Mouse (Mus musculus) erythroblast, embryonic 14.5 days (primary cell): ENCODE results near the gene Ndufb4. TPM values are rescaled to one million over a fixed set of nuclear protein-coding genes. Genes with fewer than 3 reads are reported as not detected.

Experiments used
- H3K27me3 ChIP-seq: 2 replicates; pipeline ENCODE4 v1.6.1; 2012; ENCODE audit warnings: inconsistent platforms; ENCODE audit not compliant: control insufficient read depth
- H3K36me3 ChIP-seq: 2 replicates; pipeline ENCODE4 v1.6.1; 2012; ENCODE audit warnings: mild to moderate bottlenecking, inconsistent platforms; ENCODE audit not compliant: control insufficient read depth
- H3K4me1 ChIP-seq: 2 replicates; pipeline ENCODE4 v1.6.1; 2012; ENCODE audit warnings: inconsistent platforms; ENCODE audit not compliant: control insufficient read depth
- H3K4me3 ChIP-seq: replicated peaks from 2 replicates; pipeline ENCODE3; 2012; ENCODE audit warnings: moderate library complexity, mild to moderate bottlenecking, inconsistent platforms
- H3K9me3 ChIP-seq: 2 replicates; pipeline ENCODE4 v1.6.1; 2012; ENCODE audit warnings: low read length, inconsistent platforms, mixed read lengths; ENCODE audit not compliant: control insufficient read depth
- GATA1 ChIP-seq: IDR thresholded peaks from 2 replicates; pipeline ENCODE4 v1.6.1; 2012; ENCODE audit warnings: low read length, inconsistent platforms, mixed read lengths
- TAL1 ChIP-seq: IDR thresholded peaks from 3 replicates; pipeline ENCODE4 v1.6.1; 2012; ENCODE audit warnings: low read length, inconsistent platforms, mixed read lengths
- polyA plus RNA-seq: library from polyadenylated mRNA; stranded (reverse); fragments of >175 nt; gene quantifications from 2 replicates; pipeline ENCODE4 v1.2.3, GENCODE M21; 2012

The Ndufb4 gene
- polyA plus RNA-seq, 1 experiment = 9.5 TPM

- no peak overlapping the region for H3K4me3 ChIP-seq
- H3K27me3 ChIP-seq = no peaks in the 10 kb centered on the region
- no peaks in the 10 kb centered on the region for H3K36me3 ChIP-seq
- TF ChIP-seq TAL1 (no peak), GATA1 (no peak)
- H3K9me3 ChIP-seq = no peaks in the 10 kb centered on the region
- no peaks in the 10 kb centered on the region for H3K4me1 ChIP-seq
Measured at GRCm38 (mm10) chr16:37604243-37604642, 50.0 kb downstream of the Ndufb4 start.

DNA sequence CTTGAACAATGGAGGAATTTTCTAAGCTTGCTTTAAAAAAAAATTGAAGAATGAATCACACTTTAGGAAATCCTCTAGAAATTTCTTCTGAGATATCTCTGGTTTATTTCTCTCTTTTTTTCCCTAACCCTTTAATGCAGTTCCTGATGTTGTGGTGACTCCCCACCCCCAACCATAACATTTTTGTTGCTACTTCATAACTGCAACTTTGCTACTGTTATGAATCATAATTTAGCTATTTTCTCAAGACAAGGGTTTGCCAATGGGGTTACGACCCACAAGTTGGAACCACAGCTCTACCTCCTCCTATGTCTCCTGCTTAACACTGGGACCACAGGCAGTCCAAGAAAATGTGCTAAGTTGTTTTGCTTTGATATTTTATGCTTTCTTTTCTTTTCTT lies 50.8 kb downstream of the Ndufb4 start:
- no peaks in the 10 kb centered on the region for H3K4me1 ChIP-seq
- H3K9me3 ChIP-seq = no peaks in the 10 kb centered on the region
- no peak overlapping the region for H3K4me3 ChIP-seq
- H3K36me3 ChIP-seq = no peaks in the 10 kb centered on the region
- TF ChIP-seq TAL1 (no peak), GATA1 (no peak)
- no peaks in the 10 kb centered on the region for H3K27me3 ChIP-seq

DNA sequence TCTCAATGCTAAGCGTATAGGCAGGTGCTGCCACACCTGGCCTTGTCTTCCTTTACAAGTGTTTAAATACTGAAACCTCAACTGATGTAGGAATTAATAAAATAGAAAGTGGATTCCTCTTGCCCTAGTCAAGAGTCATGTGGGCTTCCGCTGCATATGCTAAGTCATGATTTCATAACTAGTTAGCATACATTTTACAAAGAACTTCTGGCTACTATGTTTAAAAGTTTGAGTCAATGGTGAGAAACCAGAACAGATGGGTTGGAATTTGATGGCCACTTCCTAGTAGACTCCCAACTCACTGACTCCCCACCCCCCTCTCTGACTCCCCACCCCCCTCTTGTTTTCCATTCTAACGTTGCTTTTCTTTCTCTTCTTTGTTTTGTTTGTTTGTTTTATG lies 54.9 kb downstream of the Ndufb4 start:
- TF ChIP-seq GATA1 (no peak), TAL1 (no peak)
- H3K4me3 ChIP-seq = no peak overlapping the region
- H3K36me3 ChIP-seq = no peaks in the 10 kb centered on the region; the same call in 1 of the 2 replicates
- no peaks in the 10 kb centered on the region for H3K4me1 ChIP-seq
- no peaks in the 10 kb centered on the region for H3K27me3 ChIP-seq
- no peaks in the 10 kb centered on the region for H3K9me3 ChIP-seq

GRCm38 (mm10) chr16:37598463-37598862 lies 55.8 kb downstream of the Ndufb4 start:
- TF ChIP-seq GATA1 = no peak
- no peak for TF ChIP-seq TAL1
- Histone ChIP-seq H3K4me3 (no peak overlapping the region), H3K36me3 (no peaks in the 10 kb centered on the region; the same call in 1 of the 2 replicates), H3K4me1 (no peaks in the 10 kb centered on the region), H3K27me3 (no peaks in the 10 kb centered on the region), H3K9me3 (no peaks in the 10 kb centered on the region)

- Histone ChIP-seq H3K36me3 (no peaks in the 10 kb centered on the region; the same call in 1 of the 2 replicates), H3K9me3 (no peaks in the 10 kb centered on the region), H3K27me3 (no peaks in the 10 kb centered on the region), H3K4me1 (no peaks in the 10 kb centered on the region), H3K4me3 (no peak overlapping the region)
- no peak for TF ChIP-seq TAL1
- no peak for TF ChIP-seq GATA1
Measured at GRCm38 (mm10) chr16:37597412-37597811, 56.8 kb downstream of the Ndufb4 start.

Other genes with a start within 250 kb of the Ndufb4 start
- gene Gtf2e1, start 114.7 kb downstream of the Ndufb4 start, polyA plus RNA-seq = 0.07 TPM in 2 replicates
- 0.04 and 0.05 TPM in 2 replicates for gene Rabl3, start 114.6 kb downstream of the Ndufb4 start, polyA plus RNA-seq
- 0.05 TPM in 1 of 2 replicates, not detected in the other for gene Hgd, start 74.3 kb downstream of the Ndufb4 start, polyA plus RNA-seq
- gene Fstl1, start 122.4 kb upstream of the Ndufb4 start, polyA plus RNA-seq = 0.01 TPM in 1 of 2 replicates, not detected in the other
- gene Gm36028, start 206.7 kb upstream of the Ndufb4 start, polyA plus RNA-seq = not detected in 2 replicates
- 0.03 and 0.06 TPM in 2 replicates for gene Lrrc58, start 213.9 kb upstream of the Ndufb4 start, polyA plus RNA-seq